Mouse (Mus musculus) B cell, adult 2 months (primary cell): ENCODE measurements at regions not wholly inside any gene's neighbourhood (a gene's known extent, or its start where the extent isn't known, plus 50 kb on each side); places are given as distances from the start of the nearest gene placed in this dataset.

Source experiments
- DNase-seq, 2 experiments: peaks; one replicate each; pipeline ENCODE4 v3.0.0; 2022

DNA sequence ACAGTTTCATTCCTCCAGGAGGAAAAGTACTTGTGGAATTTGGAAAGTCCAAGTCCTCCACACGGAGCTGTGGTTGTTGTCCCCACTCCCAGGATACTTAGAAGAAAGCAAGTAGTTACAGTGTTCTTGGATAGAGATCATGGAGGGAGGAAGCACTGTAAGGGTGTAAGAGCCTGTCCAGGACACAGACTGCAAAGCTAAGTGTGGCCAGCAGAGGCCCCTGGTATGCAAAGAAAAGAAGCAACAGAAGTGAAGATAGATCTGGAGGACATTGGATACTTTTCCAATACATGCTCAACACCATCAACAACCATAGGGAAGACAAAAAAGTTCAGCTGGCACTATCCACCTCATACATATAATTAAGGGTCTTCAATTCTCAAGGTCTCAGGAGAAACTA lies 197.4 kb downstream of the Meis1 start:
- DNase-seq, result peak in 1 of 2 experiments; percentile 0

DNA sequence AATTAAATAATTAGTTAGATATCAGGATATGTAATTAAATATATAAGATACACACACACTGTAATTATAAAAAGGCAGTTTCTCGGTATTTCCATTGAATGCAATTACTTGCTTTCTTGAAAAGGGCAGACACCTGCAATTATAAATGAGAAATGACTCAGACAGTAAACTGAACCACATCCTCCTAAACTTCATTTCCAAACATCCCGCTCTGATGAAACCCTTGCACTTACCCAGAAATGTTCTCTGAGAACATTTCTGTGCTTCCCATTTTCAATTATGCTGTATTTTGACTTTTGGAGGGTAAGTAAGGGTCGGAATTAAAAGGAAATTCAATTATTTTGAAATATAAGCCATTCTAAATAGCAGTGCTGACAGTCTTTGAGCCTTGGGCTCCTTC lies 204.7 kb downstream of the Meis1 start:
- no peak for DNase-seq

DNA sequence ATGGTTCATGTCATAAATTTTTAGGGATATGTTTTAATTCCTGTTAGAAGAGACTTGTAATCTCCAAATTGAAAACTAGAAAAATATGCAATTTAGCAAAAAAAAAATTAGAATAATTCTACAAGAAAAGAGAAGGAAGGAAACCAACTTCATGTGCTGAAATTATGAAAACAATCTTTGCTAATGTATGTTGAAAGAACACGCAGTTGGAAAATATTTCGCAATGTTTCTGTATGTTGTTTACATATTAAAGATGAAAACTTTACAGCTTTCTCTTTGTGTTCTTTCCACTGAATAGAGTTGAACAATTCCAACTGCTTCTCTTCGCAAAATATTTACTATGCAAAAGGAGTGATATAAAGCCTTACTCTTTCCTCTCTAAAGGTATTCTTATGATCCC lies 251.3 kb downstream of the Meis1 start:
- DNase-seq, result no peak

DNA sequence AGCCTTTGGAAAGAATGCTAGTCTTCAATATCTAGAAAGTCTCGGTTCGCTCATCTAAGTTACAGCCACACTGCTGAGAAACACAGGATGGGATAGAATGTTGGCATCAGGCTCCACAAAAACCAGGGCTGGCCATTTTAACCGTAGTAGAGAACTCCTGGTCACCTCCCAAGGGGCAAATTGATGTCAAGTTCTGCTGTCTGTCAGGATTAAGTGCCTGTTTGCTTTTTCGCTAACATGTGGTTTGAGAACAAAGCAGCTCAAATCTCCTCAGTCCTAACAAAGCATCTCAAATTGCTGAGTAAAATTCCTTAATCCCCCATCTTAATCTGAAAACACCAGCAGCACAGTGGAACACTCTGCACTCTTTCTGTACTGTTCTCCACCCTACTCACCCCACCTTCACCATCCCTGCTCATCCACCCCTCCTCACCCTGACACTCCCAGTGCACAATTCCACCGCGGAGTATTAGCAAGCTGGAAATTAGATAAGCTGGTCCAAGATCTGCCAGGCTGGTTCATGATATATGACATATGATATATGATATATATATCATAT lies 252.2 kb downstream of the Meis1 start:
- no peak for DNase-seq

DNA sequence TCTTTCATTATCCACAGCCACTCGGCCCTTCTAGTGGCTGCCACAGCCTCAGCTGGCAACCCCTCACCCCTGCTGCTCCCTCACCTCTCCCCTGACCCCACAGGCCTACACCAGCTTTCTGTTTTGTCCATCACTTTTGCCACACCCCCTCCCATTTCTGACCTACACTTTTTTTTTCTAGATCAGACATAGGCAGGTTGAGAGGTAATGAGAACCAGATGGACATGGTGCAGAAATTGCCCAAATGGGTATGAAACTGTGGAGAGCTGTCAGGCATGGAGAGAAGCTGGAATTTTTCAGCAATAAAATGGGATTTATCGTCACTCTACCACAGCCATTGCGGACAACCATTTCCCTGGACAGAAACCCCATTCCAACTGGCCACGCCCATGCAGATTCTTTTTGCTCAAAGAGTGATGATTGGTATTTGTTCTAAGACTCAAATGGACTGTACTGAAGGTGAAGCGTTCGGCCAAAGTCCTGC lies 260.2 kb downstream of the Meis1 start:
- DNase-seq, result no peak

DNA sequence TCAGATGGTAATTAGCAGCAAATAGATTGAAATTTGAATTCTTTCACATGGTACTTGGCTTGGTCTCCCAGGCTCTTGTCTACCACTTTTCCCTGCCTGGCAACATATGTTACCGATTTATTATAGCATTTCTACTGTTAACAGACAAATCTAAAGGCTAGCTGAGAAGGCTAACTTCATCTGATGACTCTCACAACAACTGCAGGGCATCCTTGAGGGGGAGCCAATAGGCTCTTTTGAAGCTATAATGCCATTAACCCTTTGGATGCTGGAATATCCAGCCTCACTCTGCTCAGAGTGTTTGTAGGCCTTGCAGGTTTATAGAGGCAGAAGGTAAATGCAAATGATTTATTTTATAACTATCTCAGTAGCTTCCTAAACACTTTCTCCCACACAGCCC lies 262.2 kb downstream of the Meis1 start:
- no peak for DNase-seq

DNA sequence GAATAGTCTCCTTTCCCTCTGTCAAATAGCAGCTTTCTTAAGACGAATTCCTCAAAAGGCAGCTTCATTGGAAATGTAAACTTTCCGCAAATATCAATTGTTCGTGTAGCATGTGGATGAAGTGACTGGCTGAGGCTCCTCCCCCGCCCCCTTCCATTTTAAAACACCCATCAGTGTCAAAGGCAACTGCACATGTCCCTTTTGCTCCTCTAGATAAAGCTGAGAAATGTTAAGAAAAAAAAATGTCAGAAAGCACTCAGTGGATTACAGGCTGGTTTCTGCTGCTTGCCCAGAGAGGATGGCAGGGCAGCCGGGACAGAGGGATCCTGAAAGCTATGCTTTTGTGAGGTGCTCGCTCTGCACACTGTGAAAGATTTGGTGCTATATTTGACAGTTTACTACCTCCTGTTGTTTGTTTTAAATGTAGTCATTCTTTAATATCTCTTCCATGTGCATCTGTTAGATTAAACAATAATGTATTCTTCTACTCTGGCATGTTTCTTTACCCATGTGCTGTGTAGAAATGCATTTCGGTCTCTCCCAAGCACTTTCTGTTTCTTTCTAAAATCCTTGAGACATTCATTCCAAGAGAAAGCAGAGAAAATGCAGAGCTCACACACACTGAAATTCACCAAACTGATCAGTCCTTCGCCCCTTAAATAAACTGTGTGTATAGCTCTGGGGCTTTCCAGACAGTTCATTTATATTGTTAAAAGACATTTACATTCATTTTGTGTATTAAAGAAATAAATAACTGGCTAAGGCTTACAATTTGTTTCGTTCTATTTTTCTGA lies 263.9 kb downstream of the Meis1 start:
- no peak for DNase-seq

DNA sequence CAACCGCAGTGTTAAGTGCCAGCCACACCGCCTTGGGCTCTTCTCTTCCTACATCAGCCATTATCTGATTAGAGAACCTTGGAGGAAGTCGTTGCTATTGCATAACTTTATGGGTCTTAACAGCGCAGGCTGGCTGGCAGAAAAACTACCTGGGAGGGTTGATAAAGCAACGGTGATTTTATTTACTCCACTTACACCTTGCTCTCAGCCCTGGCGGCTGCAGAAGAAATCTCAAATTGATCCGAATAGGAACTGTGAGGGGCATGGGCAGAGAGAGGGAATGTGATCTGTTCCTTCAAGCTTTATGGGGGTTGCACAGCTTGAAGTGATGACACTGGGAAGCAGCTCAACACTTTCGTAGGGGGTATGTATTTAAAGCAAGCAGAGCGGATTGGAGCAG lies 264.9 kb downstream of the Meis1 start:
- DNase-seq, result no peak

DNA sequence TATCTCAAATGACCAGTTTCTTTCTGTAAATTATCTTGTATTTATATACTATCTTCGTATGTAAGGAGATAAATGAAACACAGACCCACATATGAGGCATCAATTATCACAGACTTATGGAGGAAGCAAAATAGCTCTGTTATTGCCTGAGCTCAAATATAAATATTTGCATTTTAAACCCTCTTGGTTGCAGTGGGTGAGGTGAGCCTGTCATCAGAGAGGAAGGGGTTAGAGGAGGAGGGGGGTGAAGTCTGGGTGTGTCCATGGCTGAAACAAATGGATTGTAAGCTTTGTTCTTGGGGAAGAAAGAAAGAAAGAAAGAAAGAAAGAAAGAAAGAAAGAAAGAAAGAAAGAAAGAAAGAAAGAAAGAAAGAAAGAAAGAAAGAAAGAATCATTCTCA lies 265.5 kb downstream of the Meis1 start:
- DNase-seq, result no peak

DNA sequence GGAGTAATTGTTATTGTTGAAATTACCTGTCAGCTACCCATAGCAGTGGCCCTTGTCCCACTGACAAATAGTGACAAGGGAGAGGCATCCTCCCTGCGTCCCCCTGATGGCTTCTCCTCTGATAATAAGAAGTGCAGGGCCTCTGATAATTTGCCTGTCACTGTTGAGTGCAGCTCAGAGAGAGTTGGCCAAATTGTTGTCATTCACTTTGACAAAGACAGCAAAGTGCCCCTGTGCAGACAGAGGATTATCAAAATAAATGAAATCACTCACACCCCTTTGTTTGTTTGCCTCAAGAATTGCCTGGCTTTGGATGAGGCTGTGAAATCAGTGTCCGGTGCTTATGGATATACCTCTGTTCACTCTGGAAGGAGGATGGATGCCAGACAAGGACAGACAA lies 266.3 kb downstream of the Meis1 start:
- DNase-seq, result no peak

DNA sequence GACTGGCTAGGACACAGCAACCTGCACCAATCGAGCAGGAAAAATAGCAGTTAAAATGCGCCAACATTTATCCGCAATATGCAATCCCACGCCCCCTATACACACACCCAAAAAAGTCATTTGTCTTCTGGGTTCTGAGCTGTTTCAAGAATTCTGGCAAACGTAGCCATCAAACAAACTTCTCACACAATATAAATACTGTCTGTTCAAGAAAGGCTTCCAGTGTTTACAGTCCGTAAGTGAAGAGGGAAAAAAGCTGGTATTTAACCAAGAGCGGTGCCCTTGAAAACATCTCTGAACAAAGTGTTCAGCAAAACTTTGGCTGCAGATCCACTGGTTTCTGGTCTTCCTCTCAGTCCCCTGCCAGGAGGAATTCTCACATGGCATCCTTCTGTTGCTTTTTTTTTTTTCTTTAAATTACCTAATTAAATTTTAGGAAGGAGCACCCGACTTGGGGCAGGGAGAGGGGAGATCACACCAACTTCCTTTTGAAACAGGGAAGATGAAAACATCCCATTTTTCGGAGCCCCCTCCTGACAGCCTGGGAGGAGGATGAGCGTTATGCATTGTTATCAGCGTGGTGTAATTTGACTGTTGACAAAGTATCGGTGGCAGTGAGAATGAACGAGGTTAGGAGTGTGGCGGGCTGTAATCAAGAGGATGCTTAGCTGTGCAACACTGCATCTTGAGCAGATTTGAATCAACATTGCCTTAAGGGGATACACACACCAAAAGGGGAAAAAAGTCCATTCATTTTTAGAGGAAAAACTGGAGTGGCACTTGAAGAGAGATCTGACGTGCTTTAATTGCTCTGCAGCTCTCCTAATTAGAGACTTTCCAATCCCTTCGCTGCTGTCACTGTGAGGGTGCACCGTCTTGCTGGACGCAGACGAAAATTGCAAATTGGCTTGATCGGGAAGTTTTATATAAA lies 267.6 kb downstream of the Meis1 start:
- no peak for DNase-seq

DNA sequence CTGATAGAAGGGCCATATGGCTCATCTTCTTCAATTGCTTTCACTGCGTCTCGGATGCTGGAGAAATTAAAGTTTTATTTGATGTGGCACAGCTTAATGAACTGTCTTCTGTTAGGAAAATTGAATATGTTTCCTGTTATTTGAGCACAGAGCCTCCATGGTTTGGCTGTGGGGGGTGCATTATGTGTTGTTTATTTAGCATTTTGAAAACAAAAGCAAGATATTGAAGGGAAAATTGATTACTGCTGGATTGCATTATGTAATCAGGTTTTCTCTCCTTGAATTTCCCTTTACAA lies 268.8 kb downstream of the Meis1 start:
- no peak for DNase-seq

DNA sequence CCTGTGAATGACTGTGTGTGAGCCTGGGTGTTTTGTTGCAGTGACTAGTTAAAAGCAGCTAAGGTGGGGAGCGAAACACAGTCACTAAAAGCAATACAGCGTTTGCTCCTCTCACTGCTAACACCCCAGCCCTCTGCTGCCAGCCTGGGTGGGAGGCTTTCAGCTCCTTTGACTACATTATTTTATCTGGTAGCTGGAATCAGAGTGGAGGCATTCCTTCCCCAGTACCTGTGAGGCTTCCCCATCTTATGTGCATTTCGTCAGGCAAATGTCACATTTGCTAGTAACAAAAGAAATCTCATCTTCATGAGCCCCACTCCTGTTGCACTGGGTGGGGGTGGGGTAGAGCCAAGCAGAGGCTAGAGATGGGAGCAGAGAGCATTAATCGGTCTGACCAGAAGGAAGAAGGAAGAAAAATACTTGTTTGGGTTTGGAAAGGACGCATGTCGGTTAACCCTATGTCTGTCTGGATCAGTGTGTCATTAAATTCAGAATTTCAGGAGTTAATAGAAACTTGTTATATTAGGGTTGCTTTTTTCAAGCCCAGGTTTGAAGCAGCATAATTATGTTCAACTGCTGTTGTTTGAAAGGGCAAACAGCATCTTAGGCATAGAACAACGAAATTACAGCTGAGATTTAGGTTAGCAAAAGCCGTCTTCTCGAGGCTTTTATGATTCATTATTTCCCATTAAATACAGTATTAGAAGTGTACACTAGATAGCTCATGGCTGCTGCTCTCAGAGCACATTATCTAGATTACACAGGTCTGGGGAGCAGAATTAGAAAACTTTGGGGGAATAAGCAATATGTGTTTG lies 269.3 kb downstream of the Meis1 start:
- DNase-seq, result no peak

DNA sequence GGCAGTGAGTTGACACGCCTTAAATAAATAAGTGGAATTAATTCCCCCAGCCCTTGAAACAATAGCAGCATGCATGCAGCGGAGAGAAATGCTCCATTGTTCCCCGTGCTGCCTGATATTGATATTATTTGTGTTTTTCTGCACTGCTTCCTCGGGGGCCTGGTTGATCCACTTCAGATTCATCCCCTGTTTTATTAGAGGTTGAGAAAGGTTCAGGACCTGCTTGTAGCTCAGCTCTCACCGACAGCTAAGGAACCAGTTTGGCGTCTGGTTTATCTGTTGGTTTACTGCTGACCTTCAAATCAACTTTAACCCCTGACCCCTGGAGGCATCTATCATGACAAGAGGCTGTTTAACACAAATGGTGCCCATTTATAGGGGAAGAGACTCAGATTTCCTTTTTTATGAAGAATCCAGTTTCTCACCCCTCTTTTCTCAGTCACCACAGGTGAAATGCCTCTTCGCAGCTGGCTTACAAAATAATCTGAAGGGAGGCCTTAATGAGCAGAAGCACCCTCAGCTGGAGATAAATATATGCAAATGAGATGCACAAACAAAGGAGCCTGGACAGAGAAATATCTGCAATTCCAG lies 270.8 kb downstream of the Meis1 start:
- no peak for DNase-seq

DNA sequence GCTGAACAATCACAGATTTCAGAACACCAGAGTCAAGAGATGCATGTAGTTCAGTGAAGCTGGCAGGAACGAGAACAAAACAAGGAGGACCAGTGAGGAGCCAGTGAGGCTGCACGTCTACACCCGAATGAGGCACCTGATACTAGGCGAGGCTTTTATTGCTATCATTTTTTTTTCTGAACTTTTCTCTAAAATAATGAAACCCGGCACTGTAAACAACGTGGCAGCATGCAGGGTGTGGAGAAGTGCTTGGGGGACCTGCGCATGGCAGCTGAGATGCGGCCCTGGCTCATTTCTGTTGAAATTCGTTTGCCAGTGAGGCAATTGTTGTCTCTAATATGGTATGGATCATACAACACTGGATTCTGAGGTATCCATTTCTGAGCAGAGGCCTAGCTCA lies 271.4 kb downstream of the Meis1 start:
- DNase-seq, result no peak

DNA sequence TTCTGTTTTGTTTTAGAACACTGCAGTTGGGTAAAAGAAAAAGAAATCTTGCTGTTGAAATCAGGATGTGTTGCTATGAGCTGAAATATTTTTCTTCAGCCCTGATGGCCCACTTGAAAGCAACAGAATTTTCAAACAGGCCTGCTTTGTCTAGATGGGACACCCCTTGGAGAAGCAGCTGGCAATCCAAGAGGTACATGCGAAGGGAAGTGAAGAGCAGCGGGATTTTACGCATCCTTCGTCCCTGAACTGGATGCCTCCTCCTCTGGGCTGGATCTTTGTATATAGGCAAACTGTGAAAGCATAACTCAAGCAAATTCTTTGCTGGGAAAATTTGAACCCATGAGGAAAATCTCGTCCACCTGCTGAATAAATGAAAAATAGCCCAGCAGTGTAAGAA lies 272.3 kb downstream of the Meis1 start:
- DNase-seq, result no peak

DNA sequence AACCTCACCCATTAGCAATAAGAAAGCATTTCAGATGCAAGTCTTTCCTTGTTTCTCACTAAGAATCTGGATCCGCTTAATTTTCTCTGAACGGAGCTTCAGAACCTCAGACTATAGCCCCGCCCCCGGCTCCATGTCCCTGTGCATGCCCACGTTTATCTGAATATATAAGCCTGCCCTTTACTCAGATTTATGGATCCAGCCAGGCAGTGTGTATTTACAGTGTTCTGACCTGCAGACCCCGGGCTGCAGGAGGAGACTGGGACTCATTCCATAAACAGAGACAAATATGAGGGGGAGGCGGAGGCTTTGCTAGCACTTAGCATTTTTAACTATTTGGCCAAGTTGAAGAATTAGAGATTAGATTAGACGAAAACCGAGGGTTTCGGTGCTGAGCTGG lies 272.9 kb downstream of the Meis1 start:
- no peak for DNase-seq

DNA sequence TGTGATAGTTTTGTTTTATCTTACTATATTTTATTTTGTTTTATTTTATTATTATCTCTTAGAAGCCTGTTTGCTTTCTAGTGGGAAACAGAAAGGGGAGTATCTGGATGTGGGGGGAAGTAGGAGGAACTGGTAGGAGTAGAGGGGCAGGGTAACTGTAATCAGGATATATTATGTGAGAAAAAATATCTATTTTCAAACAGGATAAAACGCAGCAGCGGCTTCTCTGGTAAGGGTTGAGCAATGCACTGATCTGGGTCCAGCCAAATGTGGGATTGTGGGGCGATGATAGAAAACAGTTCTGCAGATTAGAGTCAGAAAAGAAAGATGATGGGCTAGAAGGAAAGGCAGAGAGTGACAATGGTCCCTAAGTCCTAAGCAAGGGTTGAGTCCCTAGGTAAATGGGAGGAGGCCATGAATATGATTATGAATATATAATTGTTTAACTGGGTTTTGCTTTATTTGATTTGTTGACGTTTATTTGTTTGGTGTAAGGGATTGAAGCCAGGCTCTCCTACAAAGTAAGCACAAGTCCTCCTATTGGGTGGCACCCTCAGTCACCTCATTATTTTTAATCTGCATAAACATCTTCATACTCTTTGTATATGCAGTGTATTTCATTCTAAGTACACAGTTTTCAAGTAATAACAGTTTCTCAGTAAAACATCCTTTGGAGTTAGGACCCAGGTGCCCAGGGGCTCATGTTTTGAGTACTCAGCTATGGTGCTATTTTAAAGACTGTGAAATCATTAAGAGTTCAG lies 283.7 kb downstream of the Meis1 start:
- no peak for DNase-seq

DNA sequence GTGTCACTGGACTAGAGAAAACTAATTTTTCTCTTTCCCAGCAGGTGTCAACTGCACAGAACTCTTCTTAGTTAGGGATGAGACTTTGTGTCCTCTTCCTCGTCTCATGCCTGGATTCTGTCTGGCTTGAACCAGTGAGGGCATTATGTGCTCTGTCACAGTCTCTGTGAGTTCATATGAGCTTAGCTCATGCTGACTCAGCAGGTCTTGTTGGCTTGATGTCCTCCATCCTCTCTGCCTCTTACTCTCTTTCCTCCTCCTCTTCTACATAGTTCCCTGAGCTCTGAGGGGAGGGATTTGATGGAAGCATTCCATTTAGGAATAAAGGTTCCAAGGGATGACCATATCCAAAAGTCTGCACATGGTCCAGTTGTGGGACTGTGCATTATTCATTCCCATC lies 284.7 kb downstream of the Meis1 start:
- no peak for DNase-seq

DNA sequence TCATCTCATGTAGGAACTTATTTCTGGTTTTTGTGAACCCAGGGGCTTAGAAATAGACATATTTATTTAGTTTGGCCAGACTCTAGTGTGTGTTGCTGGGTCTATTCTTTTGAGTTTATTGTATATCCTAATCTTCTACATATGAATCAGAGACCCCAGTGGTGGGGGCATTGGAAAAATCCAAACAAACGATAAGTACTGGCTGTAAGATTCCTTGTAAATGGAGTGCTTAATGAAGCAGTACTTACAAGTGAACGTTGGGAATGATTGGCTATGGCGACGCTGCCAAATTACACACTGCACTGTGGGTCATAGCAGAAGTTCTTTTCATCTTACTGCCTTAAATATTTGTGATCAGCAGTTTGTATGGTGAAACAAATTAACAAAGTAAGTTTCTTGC lies 289.0 kb downstream of the Meis1 start:
- no peak for DNase-seq

DNA sequence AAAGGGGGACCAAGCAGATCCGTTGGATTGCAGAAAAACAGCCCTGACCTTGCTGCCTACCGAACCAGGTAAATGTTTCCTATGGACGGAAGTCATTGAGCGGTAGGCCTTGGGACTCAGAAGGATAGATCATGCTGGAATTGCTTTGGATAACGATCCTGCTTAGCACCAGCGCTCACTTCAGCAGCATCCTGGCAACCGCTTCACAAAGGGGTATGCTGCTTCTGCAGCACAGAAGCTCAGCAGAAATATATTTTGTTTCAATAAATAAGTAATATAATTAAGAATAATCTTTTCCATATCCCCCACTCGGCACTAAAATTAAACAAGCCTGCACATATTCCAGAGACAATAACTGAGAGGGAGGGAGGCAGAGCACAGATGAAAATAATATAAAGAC lies 296.0 kb downstream of the Meis1 start:
- DNase-seq, result no peak

DNA sequence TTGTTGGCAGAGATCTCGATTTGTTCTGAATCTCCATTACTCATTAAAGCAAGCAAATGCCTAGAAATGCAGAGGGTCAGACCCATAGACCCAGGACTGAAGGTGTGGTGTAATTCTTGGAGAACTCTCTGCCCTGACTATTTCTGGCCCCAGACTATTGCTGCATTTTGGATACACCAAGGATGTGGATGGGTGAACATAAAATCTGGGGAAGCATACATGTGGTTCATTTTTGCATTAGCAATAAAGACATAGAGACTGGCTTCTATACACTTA lies 303.0 kb downstream of the Meis1 start:
- DNase-seq, result no peak
